Mouse (Mus musculus): ENCODE data around the gene Myh3.

Gene Myh3

DNA sequence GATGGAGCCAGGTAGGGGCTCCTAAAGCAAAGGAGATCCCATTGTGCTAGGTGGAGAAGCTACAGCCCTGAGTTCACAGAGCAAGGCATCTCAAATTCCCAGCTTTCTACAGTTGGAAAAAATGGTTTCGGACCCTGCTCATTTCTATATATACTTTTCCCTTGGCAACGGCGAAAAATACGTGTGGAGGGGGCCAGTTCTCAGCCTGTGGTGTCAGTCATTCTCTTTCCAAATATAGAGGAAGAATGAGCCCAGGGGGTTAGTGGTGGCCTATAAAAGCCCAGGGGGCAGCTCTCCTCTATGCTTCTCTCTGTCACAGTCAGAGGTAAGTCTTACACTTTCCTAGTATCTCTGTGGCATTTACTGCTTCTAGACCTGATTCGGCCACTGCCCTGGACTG is at the start of gene Myh3:
Myh3 (plus strand) TSS at position 301 of the 400 bp plus-strand sequence.
- DNase-seq (ENCODE audit: low read depth, low spot score): no peak

DNA sequence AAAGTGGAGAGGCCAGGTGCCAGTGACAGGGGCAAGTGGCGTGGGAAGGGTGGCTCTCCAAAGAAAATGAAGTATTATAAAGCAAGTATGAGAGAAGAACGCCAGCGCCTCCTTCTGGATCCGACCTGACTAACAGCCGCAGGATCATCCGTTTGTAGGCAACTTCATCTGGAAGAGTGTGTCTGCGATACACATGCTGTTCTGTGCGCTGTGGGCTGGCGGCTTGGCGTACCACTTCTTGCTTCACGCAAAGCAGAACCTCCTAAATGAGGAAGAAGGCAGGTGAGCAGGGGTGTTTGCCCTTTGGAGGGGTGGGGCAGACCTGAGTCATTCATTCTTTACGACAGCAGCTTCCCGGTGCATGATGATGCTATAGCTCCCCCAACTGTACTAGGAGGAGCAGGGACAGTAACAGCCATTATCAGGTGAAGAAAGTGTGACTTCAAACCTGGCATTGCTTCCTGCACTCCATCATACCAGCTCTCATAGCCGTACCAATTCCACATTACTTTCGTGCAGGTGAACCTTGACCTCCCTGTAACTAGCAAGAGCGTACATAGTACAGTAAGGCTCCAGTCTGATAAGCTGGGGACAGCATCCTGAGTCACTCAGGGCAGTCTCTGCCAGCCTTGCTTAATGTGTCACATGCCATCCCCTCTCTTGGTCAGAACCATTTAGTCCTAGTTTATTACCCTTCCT is 47.0 kb upstream of the Myh3 start:
- DNase-seq (ENCODE audit: low read depth, low spot score): peak; percentile 72

DNA sequence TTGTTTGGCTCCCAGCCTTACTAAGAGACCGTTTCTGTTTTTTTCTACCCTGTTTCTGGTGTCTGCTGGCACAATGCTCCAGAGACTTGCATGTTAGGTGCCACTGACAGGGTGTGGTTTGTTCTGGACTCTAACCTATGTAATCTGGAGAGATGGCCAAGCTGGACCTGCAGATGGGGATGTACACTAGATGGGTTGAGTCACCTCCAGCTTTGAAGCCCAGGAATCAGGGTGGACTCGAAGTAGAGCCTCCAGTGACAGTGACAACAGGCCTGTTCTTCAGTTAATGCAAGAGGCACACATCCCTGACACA is 46.5 kb upstream of the Myh3 start:
- no peak for DNase-seq (ENCODE audit: low read depth, low spot score)

DNA sequence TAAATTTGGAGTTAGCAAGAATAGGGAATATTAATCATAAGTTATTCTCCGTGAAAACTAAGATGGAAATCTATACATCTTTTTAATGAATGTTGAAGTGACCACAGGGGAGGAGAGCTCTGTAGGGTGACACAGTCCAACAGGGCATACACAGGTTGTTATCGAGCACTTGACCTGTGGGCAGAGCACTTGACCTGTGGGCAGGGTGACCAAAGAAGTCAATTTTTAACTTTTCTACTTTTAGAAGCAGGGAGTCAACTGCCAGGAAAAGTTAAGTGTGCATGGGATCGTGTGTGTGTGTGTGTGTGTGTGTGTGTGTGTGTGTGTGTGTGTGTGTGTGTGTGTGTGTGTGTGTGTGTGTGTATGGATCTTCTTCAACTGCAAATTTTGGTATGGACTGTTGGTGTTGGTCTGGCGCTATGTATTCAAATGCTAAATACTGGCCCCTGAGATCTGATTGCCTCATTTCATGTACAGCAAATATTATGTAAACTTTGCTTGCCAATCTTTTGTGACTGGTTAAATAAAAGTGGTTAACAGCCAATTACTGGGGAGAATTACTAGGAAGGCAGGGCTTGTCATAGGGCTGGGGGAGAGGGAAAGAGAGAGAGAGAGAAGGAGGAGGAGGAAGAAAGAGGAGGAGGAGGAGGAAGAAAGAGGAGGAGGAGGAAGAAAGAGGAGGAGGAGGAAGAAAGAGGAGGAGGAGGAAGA is 43.2 kb upstream of the Myh3 start:
- no peak for DNase-seq (ENCODE audit: low read depth, low spot score)

DNA sequence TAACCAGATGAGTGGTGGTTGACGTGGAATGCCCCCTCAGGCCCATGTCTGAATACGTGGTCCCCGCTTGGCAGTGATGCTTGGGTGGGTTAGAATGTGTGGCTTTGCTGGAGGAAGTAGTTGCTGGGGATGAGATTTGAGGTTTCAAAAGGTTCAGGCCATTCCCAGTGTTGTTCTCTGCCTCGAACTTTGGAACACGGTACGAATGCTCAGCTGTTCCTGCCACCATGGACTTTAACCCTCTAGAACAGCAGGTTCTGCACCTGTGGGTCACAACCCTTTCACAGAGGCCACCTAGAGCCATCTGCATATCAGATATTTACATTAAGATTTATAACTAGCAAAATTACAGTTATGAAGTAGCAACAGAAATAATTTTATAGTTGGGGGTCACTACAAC is 41.9 kb upstream of the Myh3 start:
- DNase-seq (ENCODE audit: low read depth, low spot score): no peak

DNA sequence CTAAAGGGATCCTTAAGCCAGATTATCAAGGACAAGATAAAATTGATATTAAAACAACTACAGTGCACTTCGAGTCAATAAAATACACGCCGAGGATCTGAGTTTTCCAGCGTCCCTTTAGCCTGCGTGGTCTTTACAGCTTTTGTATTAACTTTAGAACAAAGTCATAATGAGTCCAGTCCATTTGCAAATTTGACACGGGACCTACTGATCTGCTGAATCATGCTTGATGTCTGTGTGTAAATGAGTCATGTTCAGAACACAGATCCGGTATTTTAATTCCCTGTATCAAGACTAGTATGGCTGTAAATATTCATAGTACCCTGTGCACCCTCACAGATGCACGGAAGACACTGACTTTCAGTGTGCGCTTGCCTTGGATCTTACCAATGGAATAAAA is 41.2 kb upstream of the Myh3 start:
- DNase-seq (ENCODE audit: low read depth, low spot score): no peak

DNA sequence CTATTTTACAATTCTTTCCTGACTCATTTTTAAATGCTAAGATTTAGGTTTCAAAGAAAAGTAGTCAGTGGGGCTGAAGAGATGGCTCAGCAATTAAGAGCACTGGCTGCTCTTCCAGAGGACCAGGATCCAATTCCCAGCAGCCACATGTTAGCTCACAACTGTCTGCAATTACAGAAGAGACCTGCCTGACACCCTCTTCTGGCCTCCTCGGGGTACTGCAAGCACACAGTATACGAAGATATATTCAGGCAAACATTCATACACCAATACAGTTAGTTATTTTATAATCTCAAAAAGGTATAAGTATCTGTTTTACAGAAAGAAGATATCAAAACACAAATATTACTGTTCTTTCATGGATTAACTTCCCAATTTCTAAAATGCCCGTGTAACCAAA is 38.3 kb upstream of the Myh3 start:
- DNase-seq (ENCODE audit: low read depth, low spot score): peak; percentile 70

DNA sequence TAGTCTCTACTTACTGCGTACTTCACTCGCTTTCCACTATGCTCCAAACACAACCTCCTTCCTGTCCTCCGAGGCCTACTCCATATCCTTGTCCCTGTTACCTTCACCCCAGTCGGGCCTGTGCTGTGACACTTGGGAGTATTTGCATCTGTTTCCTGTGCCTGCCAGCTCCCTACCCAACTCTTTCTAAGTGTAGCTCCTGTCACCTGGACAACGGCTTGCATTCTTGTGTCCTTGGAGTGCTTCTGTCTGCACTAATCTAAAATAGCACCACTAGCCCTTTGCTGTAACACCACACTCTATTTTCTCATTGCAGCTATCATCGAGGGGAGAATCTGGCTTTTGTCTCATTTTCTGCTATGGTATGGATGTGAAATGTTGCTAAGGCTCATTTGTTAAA is 37.6 kb upstream of the Myh3 start:
- no peak for DNase-seq (ENCODE audit: low read depth, low spot score)

DNA sequence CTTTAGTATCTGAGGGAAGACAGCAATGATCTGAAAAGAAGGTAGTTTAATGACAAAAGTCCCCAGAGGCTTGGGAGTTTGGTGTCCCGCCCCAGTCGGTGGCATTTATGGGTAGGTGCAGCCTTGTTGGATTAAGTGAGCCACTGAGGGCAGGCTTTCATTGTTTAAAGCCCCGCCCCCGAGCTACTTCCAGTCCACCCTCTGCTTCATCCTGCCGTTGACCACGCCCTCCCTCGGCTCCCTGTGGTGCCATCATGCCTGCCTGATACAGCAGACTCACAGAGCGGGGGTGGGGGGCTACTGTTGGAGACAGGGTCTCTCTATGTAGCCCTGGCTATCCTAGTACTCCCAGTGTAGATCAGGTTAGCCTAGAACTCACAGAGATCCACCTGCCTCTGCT is 35.1 kb upstream of the Myh3 start:
- DNase-seq (ENCODE audit: low read depth, low spot score): peak; percentile 97

DNA sequence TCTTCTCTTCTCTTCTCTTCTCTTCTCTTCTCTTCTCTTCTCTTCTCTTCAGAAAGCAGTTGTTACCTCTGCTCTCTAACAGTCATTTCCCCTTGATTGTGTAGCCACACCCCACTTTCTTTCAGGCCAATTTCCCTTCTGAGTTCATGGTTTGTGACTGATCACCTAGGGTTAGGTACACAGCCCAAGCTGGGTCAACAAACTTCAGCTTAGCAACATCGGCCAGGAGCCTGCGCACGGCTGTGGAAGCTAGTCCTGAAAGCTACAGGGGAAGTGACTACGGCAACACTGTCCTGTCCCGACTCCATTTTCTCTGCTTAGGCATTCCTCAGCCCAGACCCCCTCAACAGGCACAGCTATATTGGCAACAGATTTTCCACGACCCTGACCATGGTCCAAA is 33.1 kb upstream of the Myh3 start:
- no peak for DNase-seq (ENCODE audit: low read depth, low spot score)

DNA sequence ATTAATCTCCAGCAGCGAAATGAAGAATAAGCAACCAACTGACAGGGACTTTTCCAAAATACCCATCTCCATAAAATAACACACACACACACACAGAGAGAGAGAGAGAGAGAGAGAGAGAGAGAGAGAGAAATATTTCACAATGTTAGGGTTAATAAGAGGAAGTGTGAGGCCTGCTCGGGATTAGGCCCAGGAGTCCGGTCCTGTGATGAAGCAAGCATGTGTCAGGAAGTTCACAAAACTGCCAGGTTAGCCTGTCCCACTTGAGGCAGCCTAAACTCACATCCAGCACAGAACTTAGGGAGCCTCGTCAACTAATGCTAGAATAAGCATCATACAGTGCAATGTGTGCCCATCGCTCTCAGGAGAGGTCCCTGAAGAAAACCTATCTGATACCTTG is 30.9 kb upstream of the Myh3 start:
- DNase-seq (ENCODE audit: low read depth, low spot score): no peak

DNA sequence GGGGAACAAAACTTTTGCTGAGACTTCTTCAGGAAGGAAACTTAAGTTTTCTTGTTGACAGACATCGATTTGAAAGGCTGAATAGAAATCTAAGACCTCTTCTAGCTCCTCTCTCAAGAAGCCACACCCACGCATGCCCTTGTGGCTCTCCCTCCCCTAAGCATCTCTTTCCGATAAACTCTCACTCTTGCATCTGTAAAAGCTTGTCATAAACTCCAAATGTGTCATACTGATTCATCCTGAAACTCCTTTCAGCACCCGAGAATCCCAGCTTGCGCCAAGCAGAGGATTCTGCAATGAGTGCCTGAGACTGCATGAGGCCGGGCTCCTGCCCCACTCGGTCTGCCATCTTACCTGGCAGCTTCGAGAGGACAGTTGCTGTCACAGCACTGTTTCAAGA is 29.6 kb upstream of the Myh3 start:
- no peak for DNase-seq (ENCODE audit: low read depth, low spot score)

DNA sequence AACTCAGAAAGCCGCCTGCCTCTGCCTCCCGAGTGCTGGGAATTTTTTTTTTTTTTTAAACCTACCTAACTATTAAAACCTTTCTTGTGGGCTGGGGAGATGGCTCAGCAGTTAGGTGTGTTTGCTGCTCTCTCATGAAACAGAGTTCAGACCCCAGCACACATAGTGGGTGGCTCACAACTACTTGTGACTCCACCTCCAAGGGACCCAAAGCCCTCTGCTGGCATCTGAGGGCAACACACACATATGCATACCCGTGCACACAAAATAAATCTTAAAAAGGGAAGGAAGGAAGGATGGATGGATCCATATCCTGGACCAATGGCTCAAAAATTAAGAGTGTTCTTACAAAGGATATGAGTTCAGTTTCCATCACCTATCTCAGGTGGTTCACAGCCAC is 28.8 kb upstream of the Myh3 start:
- peak; percentile 58 for DNase-seq (ENCODE audit: low read depth, low spot score)

DNA sequence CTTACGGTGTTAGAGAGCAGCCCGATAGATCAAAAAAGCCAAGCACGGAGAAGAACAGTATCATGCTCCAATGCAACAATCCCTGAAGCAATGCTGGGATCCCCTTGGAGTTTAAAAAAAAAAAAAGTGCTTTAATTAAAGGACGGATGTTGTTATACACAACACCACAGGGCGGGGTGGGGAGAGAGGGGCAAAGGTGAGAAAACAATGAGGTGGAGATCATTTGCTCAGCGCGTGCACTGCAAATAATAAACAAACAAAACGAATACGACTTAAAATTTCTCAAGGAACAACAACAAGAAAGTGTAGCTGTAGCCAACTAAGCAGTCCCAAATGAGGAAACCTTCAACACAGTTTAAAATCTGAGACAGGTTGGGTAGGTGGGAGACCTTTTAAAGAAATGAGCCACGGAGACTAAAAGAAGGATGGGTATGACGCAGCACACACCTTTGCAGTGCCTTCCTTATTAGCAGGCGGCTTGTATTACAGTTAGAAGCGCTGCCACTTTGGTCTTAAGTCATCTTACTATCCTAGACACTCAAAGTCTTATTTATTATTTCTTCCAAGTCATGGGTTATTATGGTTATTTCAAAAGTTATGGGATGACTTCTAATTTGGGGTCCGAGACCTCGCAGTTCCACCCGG is 26.3 kb upstream of the Myh3 start:
- no peak for DNase-seq (ENCODE audit: low read depth, low spot score)

DNA sequence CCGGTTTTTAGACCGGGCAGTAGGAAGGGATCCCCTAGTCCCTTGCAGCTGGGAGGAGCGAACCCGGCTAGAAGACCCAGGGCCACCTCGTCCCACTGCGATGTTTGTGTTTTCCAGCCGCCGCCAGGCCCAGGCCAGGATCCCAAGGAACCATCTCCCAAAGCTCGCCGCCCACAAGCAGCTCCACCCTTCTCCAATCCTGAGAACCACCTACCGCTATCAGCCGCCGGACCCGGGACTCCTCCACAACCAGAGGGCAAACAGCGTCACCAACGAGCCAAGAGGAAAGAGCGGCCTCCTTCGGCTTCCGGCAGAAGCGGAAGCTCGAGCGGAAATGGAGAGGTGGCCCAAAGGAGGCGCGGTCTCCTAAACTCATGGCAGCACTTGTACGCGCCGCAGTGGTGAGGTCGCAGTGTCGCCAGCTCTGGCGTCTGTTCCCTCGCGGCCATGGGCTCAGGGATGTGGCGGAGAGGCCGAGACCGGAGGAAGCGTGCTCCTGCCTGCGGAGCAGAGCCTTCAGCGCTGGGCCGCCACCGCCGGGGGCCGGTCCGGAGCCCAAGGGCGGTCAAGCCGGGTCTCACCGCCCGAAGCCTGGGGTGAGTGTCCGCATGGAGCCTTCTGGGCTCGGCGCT is 25.7 kb upstream of the Myh3 start, which contains the start of the genes Adprm and Sco1:
Adprm (minus strand) TSS at position 274 of the 632 bp plus-strand sequence.
Sco1 (plus strand) TSS at position 350 of the 632 bp plus-strand sequence.
- DNase-seq (ENCODE audit: low read depth, low spot score): peak; percentile 95

DNA sequence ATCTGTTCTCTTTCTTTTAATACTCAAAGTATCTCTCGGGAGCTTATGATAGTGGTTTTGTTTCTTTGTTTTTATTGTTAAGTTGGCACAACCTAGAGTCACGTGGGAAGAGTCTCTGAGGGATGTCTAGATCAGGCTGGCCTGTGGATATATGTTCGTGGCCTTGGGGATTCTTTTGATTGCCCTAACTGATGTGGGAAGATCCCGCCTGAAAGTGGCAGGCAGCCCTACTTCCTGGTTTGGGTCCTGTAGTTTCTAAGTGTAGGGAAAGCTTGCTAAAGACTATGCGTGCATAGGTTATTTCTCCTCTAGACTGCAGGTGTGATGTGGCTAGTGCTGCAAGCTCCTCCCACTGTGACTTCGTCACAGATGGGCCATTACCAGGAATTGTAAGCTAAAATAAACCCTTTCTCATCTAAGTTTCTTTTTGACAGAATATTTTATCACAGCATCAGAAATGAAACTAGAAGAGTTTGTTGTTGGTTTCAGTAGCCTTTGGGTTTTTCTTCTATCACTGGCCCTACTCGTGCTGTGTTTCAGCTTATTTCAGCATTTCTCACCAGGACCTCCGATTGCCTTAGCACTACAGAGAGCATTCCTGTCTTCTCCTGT is 23.2 kb upstream of the Myh3 start:
- no peak for DNase-seq (ENCODE audit: low read depth, low spot score)

DNA sequence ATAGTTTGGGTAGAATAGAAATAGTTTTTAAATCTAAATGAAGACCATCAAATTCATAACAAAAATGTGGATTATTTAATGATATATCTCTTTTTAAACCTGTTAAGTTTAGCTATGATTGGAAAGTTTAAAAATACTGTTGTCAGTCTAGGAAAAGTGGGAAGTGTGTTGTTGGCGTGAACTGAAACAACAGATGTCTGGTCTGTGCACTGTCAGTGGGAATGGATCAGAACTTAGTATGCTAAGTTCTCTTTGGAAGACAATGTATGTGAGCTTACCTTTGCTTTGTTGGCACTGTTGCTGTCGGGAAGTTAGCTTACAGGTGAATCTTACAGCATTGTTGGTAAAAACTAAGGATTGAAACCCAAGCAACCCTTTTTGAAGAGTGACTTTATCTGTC is 16.8 kb upstream of the Myh3 start:
- no peak for DNase-seq (ENCODE audit: low read depth, low spot score)

DNA sequence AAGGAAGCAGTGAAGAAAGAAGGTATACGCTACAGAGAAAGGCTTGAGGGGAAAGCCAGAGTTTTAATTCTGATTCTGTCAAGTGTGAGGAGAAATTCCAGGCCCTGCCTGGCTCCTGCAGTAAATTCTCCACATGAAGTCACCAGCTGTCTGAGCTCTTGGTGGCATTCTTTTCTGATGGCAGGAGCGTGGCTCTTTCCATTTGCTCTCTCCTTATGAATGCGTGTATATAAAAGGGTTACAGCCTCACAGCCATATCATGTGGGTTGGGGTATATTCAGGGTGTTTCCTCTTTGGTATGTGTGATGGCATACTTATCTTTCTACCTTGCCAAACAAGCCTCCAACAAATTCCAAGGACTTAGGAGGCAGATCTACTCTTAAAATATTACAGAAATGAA is 15.4 kb upstream of the Myh3 start:
- DNase-seq (ENCODE audit: low read depth, low spot score): no peak

DNA sequence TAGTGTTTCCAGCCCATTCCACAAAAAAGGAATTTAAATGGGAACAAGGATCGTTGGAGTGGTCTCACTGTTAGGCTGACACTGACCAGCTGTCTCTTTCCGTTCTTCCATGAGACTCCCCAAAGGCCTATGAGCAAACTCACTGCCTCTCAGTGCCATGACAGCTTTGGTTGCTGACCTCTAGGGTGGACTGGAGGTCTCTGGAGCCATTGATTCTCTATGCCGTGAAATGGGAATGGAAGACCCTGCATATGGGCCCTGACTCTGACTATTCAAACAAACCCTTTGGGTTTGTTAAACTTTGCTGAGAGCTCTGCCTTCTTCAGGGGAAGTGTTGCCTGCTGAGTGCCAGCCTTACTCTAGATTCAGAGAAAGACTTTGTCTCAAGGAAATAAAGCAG is 10.4 kb upstream of the Myh3 start:
- DNase-seq (ENCODE audit: low read depth, low spot score): no peak

DNA sequence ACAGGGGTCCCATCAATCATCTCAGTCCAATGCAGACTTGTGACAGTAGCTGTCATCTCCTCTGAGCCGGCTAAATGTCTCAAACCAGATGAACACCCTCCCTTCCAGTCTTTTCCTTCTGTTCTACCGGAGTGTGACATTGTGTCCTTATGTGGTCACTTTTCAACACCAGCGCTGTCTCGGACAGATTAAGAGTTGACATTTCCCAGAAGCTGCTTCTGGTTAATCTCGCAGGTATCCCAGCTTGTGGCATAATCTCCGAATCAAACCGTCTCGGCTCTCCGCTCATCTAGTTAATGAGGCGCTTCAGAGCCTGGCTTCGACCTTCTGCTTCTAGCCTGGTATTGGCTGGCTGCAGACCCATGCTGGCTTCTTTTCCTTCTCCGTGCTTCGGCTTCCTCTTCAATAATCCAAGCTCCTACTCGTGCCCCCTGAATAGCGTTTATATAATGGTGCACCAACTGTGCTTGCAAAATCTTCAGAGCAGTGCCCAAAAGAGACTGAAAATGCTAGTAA is 5.4 kb upstream of the Myh3 start:
- no peak for DNase-seq (ENCODE audit: low read depth, low spot score)

DNA sequence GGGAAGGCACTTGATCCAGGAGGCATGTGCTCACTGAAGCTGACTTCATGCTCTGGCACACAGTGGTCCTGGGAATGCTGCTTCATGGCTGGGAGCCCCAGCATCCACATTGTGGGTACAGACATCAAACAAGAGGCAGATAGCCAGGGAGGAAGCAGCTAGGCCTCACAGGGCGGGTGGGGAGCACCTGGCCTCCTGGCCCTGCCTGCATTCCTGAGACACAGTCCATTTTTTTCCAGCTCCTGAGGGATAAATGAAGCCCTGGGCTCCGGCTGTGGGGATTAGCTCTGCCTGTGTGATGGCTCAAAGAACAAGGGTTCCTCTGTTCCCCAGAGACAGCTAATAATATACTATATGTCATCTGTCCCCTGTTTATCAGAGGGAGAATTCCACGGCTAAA is 3.1 kb upstream of the Myh3 start:
- no peak for DNase-seq (ENCODE audit: low read depth, low spot score)

DNA sequence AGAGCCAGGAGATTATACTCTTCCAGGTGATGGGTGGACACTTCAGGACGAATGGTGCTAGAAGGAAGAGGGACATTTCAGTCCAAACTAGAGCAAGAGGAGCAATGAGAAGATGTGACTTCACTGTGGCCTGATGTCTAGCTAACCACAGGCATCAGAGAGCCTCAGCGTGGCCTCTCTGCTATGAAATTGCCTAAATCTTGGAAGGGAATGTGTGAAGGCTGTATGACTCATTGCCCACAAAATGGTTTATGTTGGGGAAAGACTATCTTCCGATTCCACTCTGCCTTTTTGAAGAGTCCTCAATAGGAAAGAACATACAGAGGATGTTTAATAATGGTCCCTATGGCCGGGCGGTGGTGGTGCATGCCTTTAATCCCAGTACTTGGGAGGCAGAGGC is 1.3 kb upstream of the Myh3 start:
- no peak for DNase-seq (ENCODE audit: low read depth, low spot score)
